Mouse (Mus musculus) G1E (cell line): ENCODE measurements around the gene Irf4. TPM values are rescaled to one million over a fixed set of nuclear protein-coding genes. Genes with fewer than 3 reads are reported as not detected.

Experiments
- ATAC-seq: 2 replicates; pipeline ENCODE4 v1.8.0; 2016; ENCODE audit warnings: mild to moderate bottlenecking; ENCODE audit not compliant: insufficient number of reproducible peaks, poor library complexity, low FRiP score, severe bottlenecking; ENCODE audit errors: extremely low read depth
- DNase-seq: peaks from one replicate; pipeline ENCODE4 v3.0.0; 2012; ENCODE audit warnings: low spot score
- H3K27me3 ChIP-seq: 2 replicates; pipeline ENCODE4 v1.6.1; 2012; ENCODE audit warnings: mild to moderate bottlenecking, low read length, inconsistent platforms; ENCODE audit not compliant: insufficient read depth
- H3K36me3 ChIP-seq: replicated peaks from 2 replicates; pipeline ENCODE3; 2012; ENCODE audit warnings: mild to moderate bottlenecking, inconsistent platforms
- H3K4me1 ChIP-seq: 2 replicates; pipeline ENCODE4 v1.6.1; 2012; ENCODE audit warnings: low read depth, low read length, inconsistent platforms, mixed read lengths; ENCODE audit not compliant: insufficient read depth
- H3K4me3 ChIP-seq: 2 replicates; pipeline ENCODE4 v1.5.1; 2012; ENCODE audit warnings: low read depth, mild to moderate bottlenecking, inconsistent platforms, low read length, moderate library complexity, mixed read lengths
- H3K9me3 ChIP-seq: replicated peaks from 2 replicates; pipeline ENCODE4 v1.6.1; 2012; ENCODE audit warnings: inconsistent platforms
- CTCF ChIP-seq: IDR thresholded peaks from 2 replicates; pipeline ENCODE4 v1.5.1; 2012; ENCODE audit warnings: low read depth, low read length, inconsistent platforms, mixed read lengths
- GATA1 ChIP-seq: IDR thresholded peaks from 2 replicates; pipeline ENCODE4 v1.6.1; 2012; ENCODE audit warnings: borderline replicate concordance, low read length, inconsistent platforms, mixed read lengths
- GATA2 ChIP-seq: IDR thresholded peaks from 2 replicates; pipeline ENCODE4 v1.6.1; 2012; ENCODE audit warnings: low read depth, low read length, inconsistent platforms, borderline replicate concordance
- POLR2AphosphoS5 ChIP-seq: IDR thresholded peaks from 2 replicates; pipeline ENCODE4 v1.6.1; 2012; ENCODE audit warnings: low read depth, low read length, inconsistent platforms; ENCODE audit not compliant: insufficient replicate concordance
- TAL1 ChIP-seq: conservative IDR thresholded peaks from 2 replicates; pipeline ENCODE4 v1.6.1; 2012; ENCODE audit warnings: low read depth, low read length, inconsistent platforms, mixed read lengths
- polyA plus RNA-seq: library from polyadenylated mRNA; stranded (reverse); fragments of >175 nt; gene quantifications from 2 replicates; pipeline ENCODE4 v1.2.3, GENCODE M21; 2012
- total RNA-seq, 2 experiments: library from RNA; stranded (forward) in 1 of 2; stranded (reverse) in 1 of 2; fragments of 200-1000 nt in 1 of 2; fragments of >200 nt in 1 of 2; fragmentation: Nextera tagmentation in 1 of 2; gene quantifications; 2 replicates each; pipeline ENCODE4 v1.2.3; 2014 to 2017

The Irf4 gene
- total and polyA plus RNA-seq, 3 experiments, result 0.05 TPM; not detected in 2

- no peak overlapping the region for H3K4me3 ChIP-seq
- DNase-seq, result no peak
- no peaks in the 10 kb centered on the region for H3K36me3 ChIP-seq
- ATAC-seq, result no peak
- TF ChIP-seq GATA1 (no peak), GATA2 (no peak), TAL1 (no peak), POLR2AphosphoS5 (no peak), CTCF (no peak)
- H3K4me1 ChIP-seq, result peaks cover 4% of the 10 kb centered on the region; the same call in 1 of the 2 replicates
- peaks cover 15% of the 10 kb centered on the region; the same call in 1 of the 2 replicates for H3K27me3 ChIP-seq
- H3K9me3 ChIP-seq, result no peaks in the 10 kb centered on the region
Measured at GRCm38 (mm10) chr13:30751304-30751580, 2.2 kb downstream of the Irf4 start.

- peaks cover 20% of the 10 kb centered on the region; the same call in 1 of the 2 replicates for H3K27me3 ChIP-seq
- ATAC-seq, result no peak
- no peaks in the 10 kb centered on the region for H3K9me3 ChIP-seq
- H3K4me3 ChIP-seq, result no peak overlapping the region
- peaks cover 4% of the 10 kb centered on the region; the same call in 1 of the 2 replicates for H3K4me1 ChIP-seq
- no peak for DNase-seq
- no peak for TF ChIP-seq POLR2AphosphoS5
- TF ChIP-seq TAL1, result no peak
- no peak for TF ChIP-seq GATA2
- TF ChIP-seq GATA1, result no peak
- TF ChIP-seq CTCF, result no peak
- no peaks in the 10 kb centered on the region for H3K36me3 ChIP-seq
Measured at GRCm38 (mm10) chr13:30752581-30753187, 3.7 kb downstream of the Irf4 start.

GRCm38 (mm10) chr13:30753441-30753840 is 4.4 kb downstream of the Irf4 start:
- Histone ChIP-seq H3K4me1 (peaks cover 4% of the 10 kb centered on the region; the same call in 1 of the 2 replicates), H3K36me3 (no peaks in the 10 kb centered on the region), H3K4me3 (no peak overlapping the region), H3K9me3 (no peaks in the 10 kb centered on the region), H3K27me3 (peaks cover 20% of the 10 kb centered on the region; the same call in 1 of the 2 replicates)
- ATAC-seq (no peak), DNase-seq (no peak)
- no peak for TF ChIP-seq CTCF
- no peak for TF ChIP-seq GATA2
- TF ChIP-seq POLR2AphosphoS5, result no peak
- TF ChIP-seq GATA1, result no peak

- no peak for DNase-seq
- H3K4me3 ChIP-seq, result no peak overlapping the region
- no peaks in the 10 kb centered on the region for H3K9me3 ChIP-seq
- TF ChIP-seq GATA2, result no peak
- no peak for TF ChIP-seq CTCF
- peaks cover 20% of the 10 kb centered on the region; the same call in 1 of the 2 replicates for H3K27me3 ChIP-seq
- peaks cover 3% of the 10 kb centered on the region; the same call in 1 of the 2 replicates for H3K4me1 ChIP-seq
- no peaks in the 10 kb centered on the region for H3K36me3 ChIP-seq
- no peak for ATAC-seq
Measured at GRCm38 (mm10) chr13:30754066-30754465, 5.0 kb downstream of the Irf4 start.

GRCm38 (mm10) chr13:30754825-30755476 is 5.9 kb downstream of the Irf4 start:
- ATAC-seq, result no peak
- no peaks in the 10 kb centered on the region for H3K4me1 ChIP-seq
- no peak for TF ChIP-seq GATA2
- no peak for TF ChIP-seq TAL1
- TF ChIP-seq GATA1, result no peak
- TF ChIP-seq POLR2AphosphoS5, result no peak
- TF ChIP-seq CTCF, result no peak
- no peak overlapping the region for H3K4me3 ChIP-seq
- peaks cover 18% of the 10 kb centered on the region; the same call in 1 of the 2 replicates for H3K27me3 ChIP-seq
- DNase-seq, result no peak
- no peaks in the 10 kb centered on the region for H3K36me3 ChIP-seq
- H3K9me3 ChIP-seq, result no peaks in the 10 kb centered on the region

- Histone ChIP-seq H3K27me3 (peaks cover 13% of the 10 kb centered on the region; the same call in 1 of the 2 replicates), H3K9me3 (no peaks in the 10 kb centered on the region), H3K36me3 (no peaks in the 10 kb centered on the region), H3K4me3 (no peak overlapping the region), H3K4me1 (no peaks in the 10 kb centered on the region)
- DNase-seq (no peak), ATAC-seq (no peak)
- no peak for TF ChIP-seq GATA2
- no peak for TF ChIP-seq POLR2AphosphoS5
- no peak for TF ChIP-seq CTCF
- no peak for TF ChIP-seq TAL1
- TF ChIP-seq GATA1, result no peak
Measured at GRCm38 (mm10) chr13:30755577-30755976, 6.6 kb downstream of the Irf4 start.
